Mouse (Mus musculus): Measurements from ENCODE around the gene Prpf38a.

Gene Prpf38a

GRCm38 (mm10) chr4:108578840-108579742 is at the start of gene Prpf38a, which contains the start of gene Orc1:
Prpf38a (minus strand) TSS chr4:108579336.
Orc1 (plus strand) TSS chr4:108579423.
- in situ Hi-C loops (cut with MboI, MseI): no loop called here

GRCm38 (mm10) chr4:108627066-108627465 is 47.9 kb upstream of the Prpf38a start:
- in situ Hi-C loops (cut with MboI, MseI): no loop called here

GRCm38 (mm10) chr4:108621504-108621903 is 42.4 kb upstream of the Prpf38a start:
- in situ Hi-C loops (cut with MboI, MseI): no loop called here

GRCm38 (mm10) chr4:108620536-108620935 is 41.4 kb upstream of the Prpf38a start:
- in situ Hi-C loops (cut with MboI, MseI): no loop called here

- in situ Hi-C loops (cut with MboI, MseI): no loop called here
Observed at GRCm38 (mm10) chr4:108619587-108620341, 40.6 kb upstream of the Prpf38a start, which contains the start of gene Cc2d1b. Cc2d1b (plus strand) TSS chr4:108619940.

- in situ Hi-C loops (cut with MboI, MseI): no loop called here
Observed at GRCm38 (mm10) chr4:108619165-108619564, 40.0 kb upstream of the Prpf38a start.

- in situ Hi-C loops (cut with MboI, MseI): no loop called here
Observed at GRCm38 (mm10) chr4:108618586-108618985, 39.5 kb upstream of the Prpf38a start.

GRCm38 (mm10) chr4:108610935-108611334 is 31.8 kb upstream of the Prpf38a start:
- in situ Hi-C loops (cut with MboI, MseI): no loop called here

- in situ Hi-C loops (cut with MboI, MseI): no loop called here
Observed at GRCm38 (mm10) chr4:108608651-108609050, 29.5 kb upstream of the Prpf38a start.

- in situ Hi-C loops (cut with MboI, MseI): no loop called here
Observed at GRCm38 (mm10) chr4:108601870-108602269, 22.7 kb upstream of the Prpf38a start.

GRCm38 (mm10) chr4:108598306-108598705 is 19.2 kb upstream of the Prpf38a start:
- in situ Hi-C loops (cut with MboI, MseI): no loop called here

GRCm38 (mm10) chr4:108595785-108596184 is 16.6 kb upstream of the Prpf38a start:
- in situ Hi-C loops (cut with MboI, MseI): no loop called here

- in situ Hi-C loops (cut with MboI, MseI): no loop called here
Observed at GRCm38 (mm10) chr4:108593376-108593775, 14.2 kb upstream of the Prpf38a start.

GRCm38 (mm10) chr4:108579743-108580411 is 741 bp upstream of the Prpf38a start:
- in situ Hi-C loops (cut with MboI, MseI): no loop called here

GRCm38 (mm10) chr4:108572644-108573043 is 6.5 kb downstream of the Prpf38a start:
- in situ Hi-C loops (cut with MboI, MseI): no loop called here

- in situ Hi-C loops (cut with MboI, MseI): no loop called here
Observed at GRCm38 (mm10) chr4:108565026-108565425, 14.1 kb downstream of the Prpf38a start.

- in situ Hi-C loops (cut with MboI, MseI): no loop called here
Observed at GRCm38 (mm10) chr4:108539701-108540100, 39.4 kb downstream of the Prpf38a start.
